Mouse (Mus musculus): ENCODE measurements around the gene Zbtb14. TPM values are rescaled to one million over a fixed set of nuclear protein-coding genes. Genes with fewer than 3 reads are reported as not detected.

Gene Zbtb14
- polyA plus RNA-seq, 1 experiment from 2014 or later, result 29.5 TPM

- no peaks in the 10 kb centered on the region; the same call in 1 of the 2 replicates for H3K4me1 ChIP-seq
- ATAC-seq (ENCODE audit: low FRiP score, low read depth), result no peak
- peak overlapping the region; percentile 72 for H3K4me3 ChIP-seq
- no peaks in the 10 kb centered on the region for H3K9me3 ChIP-seq
- H3K27me3 ChIP-seq (replicated peaks), result no peaks in the 10 kb centered on the region
- no peaks in the 10 kb centered on the region for H3K36me3 ChIP-seq
- H3K9ac ChIP-seq, result no peak overlapping the region
- peak overlapping the region; percentile 58 for H3K4me2 ChIP-seq (replicated peaks)
- no peak overlapping the region for H3K27ac ChIP-seq
Measured at GRCm38 (mm10) chr17:69416163-69416562, 33.3 kb downstream of the Zbtb14 start.

DNA sequence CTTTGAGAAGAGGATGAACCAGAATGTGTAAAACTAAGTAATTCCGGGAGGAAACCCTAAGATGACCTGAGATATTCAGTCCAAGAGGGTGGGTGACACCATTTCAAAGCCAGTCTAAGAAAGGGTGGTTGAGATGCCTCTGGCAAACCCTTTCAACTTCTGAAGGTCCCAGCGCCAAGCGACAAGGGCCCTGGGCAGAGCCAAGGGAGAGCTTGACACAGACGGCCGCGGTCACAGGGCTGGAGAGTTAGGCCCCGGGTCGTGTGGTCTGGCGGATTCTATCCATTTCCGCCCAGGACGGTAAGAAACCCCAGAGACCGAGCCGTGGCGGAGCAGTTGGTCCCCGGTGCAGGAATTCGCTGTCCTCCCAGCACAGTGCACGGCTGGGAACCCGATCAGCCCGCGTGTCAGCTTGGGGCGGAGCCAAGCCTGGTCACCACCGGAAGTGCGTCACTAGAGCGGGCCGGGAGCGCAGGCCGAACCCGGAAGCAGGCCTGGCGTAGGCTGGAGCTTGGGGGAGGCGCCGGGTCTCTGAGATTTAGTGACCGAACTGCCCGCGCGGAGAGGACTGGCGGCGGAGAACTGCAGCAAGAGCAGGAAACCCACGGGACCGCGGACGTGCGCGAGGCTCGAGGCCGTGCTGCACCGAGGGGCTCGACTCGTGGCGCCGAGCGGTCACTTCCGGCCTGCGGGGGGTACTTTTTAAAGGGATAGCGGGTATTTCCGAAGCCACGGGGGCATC is 34.2 kb downstream of the Zbtb14 start:
- Histone ChIP-seq H3K9me3 (no peaks in the 10 kb centered on the region), H3K4me2 (replicated peaks) (peak overlapping the region; percentile 58), H3K4me1 (no peaks in the 10 kb centered on the region; the same call in 1 of the 2 replicates), H3K27me3 (replicated peaks) (no peaks in the 10 kb centered on the region), H3K27ac (peak overlapping the region; percentile 88), H3K9ac (peak overlapping the region; percentile 81), H3K36me3 (no peaks in the 10 kb centered on the region), H3K4me3 (peak overlapping the region; percentile 72)
- under 1% methylated on average over 56 of the region's 56 CpGs for WGBS
- ATAC-seq (ENCODE audit: low FRiP score, low read depth), result peak; percentile 100

- no peaks in the 10 kb centered on the region for H3K36me3 ChIP-seq
- no peak; the same call in 1 of the 2 replicates for ATAC-seq (ENCODE audit: low FRiP score, low read depth)
- H3K9ac ChIP-seq, result peak overlapping the region; percentile 81
- no peaks in the 10 kb centered on the region; the same call in 1 of the 2 replicates for H3K4me1 ChIP-seq
- no peaks in the 10 kb centered on the region for H3K27me3 ChIP-seq (replicated peaks)
- peak overlapping the region; percentile 72 for H3K4me3 ChIP-seq
- H3K9me3 ChIP-seq, result no peaks in the 10 kb centered on the region
- peak overlapping the region; percentile 58 for H3K4me2 ChIP-seq (replicated peaks)
- peak overlapping the region; percentile 88; the same call in 1 of the 2 replicates for H3K27ac ChIP-seq
- 4% methylated on average over 26 of the region's 26 CpGs for WGBS
Measured at GRCm38 (mm10) chr17:69417724-69418373, 35.0 kb downstream of the Zbtb14 start.

DNA sequence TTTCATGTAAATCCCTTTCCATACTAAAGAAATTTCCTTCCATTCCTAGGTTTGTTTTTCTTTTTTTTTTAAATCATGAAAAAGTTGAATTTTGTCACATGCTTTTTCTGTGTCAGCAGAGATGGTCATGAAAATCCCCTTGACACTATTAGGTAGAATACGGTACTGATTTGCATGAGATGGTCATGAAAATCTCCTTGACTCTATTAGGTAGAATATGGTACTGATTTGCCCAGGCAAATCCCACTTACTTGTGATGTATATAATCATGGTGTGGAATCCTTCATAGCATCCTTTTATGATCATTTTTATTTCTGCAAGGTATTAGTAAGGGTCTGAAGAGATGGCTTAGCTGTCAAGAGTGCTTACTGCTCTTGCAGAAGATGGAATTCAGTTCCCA is 38.7 kb downstream of the Zbtb14 start:
- ATAC-seq (ENCODE audit: low FRiP score, low read depth), result no peak
- no peak overlapping the region for H3K9ac ChIP-seq
- no peaks in the 10 kb centered on the region for H3K36me3 ChIP-seq
- no peaks in the 10 kb centered on the region for H3K27me3 ChIP-seq (replicated peaks)
- no peak overlapping the region for H3K4me3 ChIP-seq
- H3K4me2 ChIP-seq (replicated peaks), result no peak overlapping the region
- 9% methylated on average over 1 of the region's 1 CpGs for WGBS
- no peaks in the 10 kb centered on the region; the same call in 1 of the 2 replicates for H3K4me1 ChIP-seq
- H3K27ac ChIP-seq, result no peak overlapping the region
- no peaks in the 10 kb centered on the region for H3K9me3 ChIP-seq

GRCm38 (mm10) chr17:69437836-69438235 is 55.0 kb downstream of the Zbtb14 start:
- ATAC-seq (ENCODE audit: low FRiP score, low read depth), result no peak
- Histone ChIP-seq H3K4me2 (replicated peaks) (no peak overlapping the region), H3K4me3 (no peak overlapping the region), H3K27ac (no peak overlapping the region), H3K4me1 (peaks cover 11% of the 10 kb centered on the region), H3K9me3 (no peaks in the 10 kb centered on the region), H3K27me3 (replicated peaks) (peaks cover 56% of the 10 kb centered on the region), H3K9ac (no peak overlapping the region), H3K36me3 (no peaks in the 10 kb centered on the region)
- WGBS, result 73% methylated on average over 5 of the region's 5 CpGs

DNA sequence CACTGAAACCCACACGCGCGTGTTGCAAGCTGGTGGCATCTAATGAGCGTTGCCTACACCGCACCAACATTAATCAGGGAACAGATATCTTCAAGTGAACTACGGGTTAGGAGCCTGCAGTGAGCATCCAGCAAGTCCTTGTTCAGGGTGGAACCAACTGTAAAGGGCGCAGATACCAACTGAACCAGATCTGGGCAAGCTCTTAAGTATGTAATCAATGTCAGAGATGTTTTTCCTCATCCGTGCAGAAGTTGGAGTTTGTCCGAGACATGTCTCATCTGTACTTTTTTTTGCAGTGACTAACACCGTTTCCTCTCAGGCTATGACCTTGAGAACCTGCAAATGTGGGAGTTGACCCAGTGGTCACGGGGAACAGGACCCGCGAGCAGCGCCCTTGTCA is 55.6 kb downstream of the Zbtb14 start:
- Histone ChIP-seq H3K4me1 (peaks cover 11% of the 10 kb centered on the region), H3K4me3 (peak overlapping the region; percentile 49), H3K9ac (no peak overlapping the region), H3K4me2 (replicated peaks) (peak overlapping the region; percentile 77), H3K9me3 (no peaks in the 10 kb centered on the region), H3K27me3 (replicated peaks) (peaks cover 56% of the 10 kb centered on the region), H3K27ac (no peak overlapping the region), H3K36me3 (no peaks in the 10 kb centered on the region)
- ATAC-seq (ENCODE audit: low FRiP score, low read depth), result no peak
- 34% methylated on average over 14 of the region's 14 CpGs for WGBS

- H3K4me2 ChIP-seq (replicated peaks), result peak within 1 kb of the TSS; percentile 77
- WGBS, result under 1% methylated on average over 44 of the region's 44 CpGs
- peaks cover 56% of the 10 kb centered on the region for H3K27me3 ChIP-seq (replicated peaks)
- H3K9me3 ChIP-seq, result no peaks in the 10 kb centered on the region
- H3K36me3 ChIP-seq, result no peaks in the 10 kb centered on the region
- H3K9ac ChIP-seq, result peak within 1 kb of the TSS; percentile 45
- no peak within 1 kb of the TSS for H3K27ac ChIP-seq
- H3K4me1 ChIP-seq, result peaks cover 11% of the 10 kb centered on the region
- ATAC-seq (ENCODE audit: low FRiP score, low read depth), result peak; percentile 79
- H3K4me3 ChIP-seq, result peak within 1 kb of the TSS; percentile 49
Measured at GRCm38 (mm10) chr17:69438990-69439491, 56.2 kb downstream of the Zbtb14 start, which contains the start of gene Akain1. TSS of gene Akain1 (plus strand) at chr17:69439326.

DNA sequence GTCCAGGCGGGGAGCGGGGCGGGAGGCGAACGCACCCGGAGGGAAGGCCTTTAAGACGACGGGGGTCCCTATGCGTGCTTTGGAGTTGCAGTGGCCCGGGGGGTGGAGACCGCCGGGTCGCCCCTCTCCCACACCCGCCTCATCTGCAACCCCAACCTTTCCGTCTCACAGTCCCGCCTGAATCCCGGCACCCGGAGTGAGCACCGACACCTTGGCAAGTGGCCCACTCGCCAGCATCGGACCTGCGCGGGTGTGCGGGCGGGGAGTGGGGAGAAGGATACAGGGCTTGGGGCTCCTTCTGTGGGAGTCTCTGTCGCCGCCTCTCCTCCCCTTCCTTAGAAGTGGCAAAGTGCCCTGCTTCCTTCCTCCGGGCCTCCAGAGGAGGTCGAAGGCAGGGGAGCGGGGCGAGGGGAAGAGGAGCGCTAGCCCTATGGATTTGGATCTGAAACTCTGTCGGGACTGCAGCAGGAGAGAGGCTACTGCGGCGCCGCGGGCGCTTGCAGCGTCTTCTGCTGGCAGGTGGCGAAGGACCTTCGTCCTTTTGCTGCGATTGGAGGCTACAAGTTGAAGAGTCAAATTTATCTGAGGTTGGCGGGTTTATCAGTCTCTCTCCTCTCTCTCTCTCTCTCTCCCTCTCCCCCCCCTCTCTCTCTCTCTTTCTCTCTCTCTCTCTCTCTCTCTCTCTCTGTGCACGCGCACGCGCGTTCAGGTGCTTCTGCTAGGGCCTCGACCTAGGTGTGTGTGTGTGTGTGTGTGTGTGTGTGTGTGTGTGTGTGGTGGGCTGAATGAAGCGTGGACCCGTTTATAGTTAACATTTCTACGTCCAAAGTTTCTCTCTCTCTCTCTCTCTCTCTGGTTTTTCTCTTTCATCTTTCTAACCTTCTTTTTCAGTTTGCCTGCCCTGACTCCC is 57.0 kb downstream of the Zbtb14 start:
- peak overlapping the region; percentile 49 for H3K4me3 ChIP-seq
- peak overlapping the region; percentile 77 for H3K4me2 ChIP-seq (replicated peaks)
- H3K36me3 ChIP-seq, result no peaks in the 10 kb centered on the region
- peaks cover 56% of the 10 kb centered on the region for H3K27me3 ChIP-seq (replicated peaks)
- WGBS, result under 1% methylated on average over 52 of the region's 52 CpGs
- no peaks in the 10 kb centered on the region for H3K9me3 ChIP-seq
- peak overlapping the region; percentile 45 for H3K9ac ChIP-seq
- ATAC-seq (ENCODE audit: low FRiP score, low read depth), result peak; percentile 73
- peaks cover 11% of the 10 kb centered on the region for H3K4me1 ChIP-seq
- no peak overlapping the region for H3K27ac ChIP-seq

Other genes starting within 250 kb of the Zbtb14 start
- 0.89 and 0.93 TPM in 2 replicates for gene Akain1, start 56.3 kb downstream of the Zbtb14 start, polyA plus RNA-seq (2016; fragmentation: Nextera tagmentation; extraction: Ambion mirVana)

Measured in neural tube, embryonic 12.5 days (tissue).